Mouse (Mus musculus) limb, embryonic 11.5 days (tissue): ENCODE measurements at regions not wholly inside any gene's neighbourhood (a gene's known extent, or its start where the extent isn't known, plus 50 kb on each side); places are given as distances from the start of the nearest gene placed in this dataset.

Experiments
- ATAC-seq: fragments of 200-750 bp; cut with Nextera tagmentation; 2 replicates; pipeline ENCODE4 v1.8.0; 2017; ENCODE audit warnings: low read depth; ENCODE audit not compliant: insufficient number of reproducible peaks, low FRiP score, low TSS enrichment
- DNase-seq: peaks from one replicate; pipeline ENCODE4 v3.0.0-alpha.2; 2015; ENCODE audit warnings: low spot score
- H3K27ac ChIP-seq: fragments of 300-500 bp; sonication (generic); replicated peaks from 2 replicates; pipeline ENCODE4 v1.5.1; 2014; ENCODE audit warnings: low read depth, mild to moderate bottlenecking, low read length
- H3K27me3 ChIP-seq: fragments of 300-500 bp; sonication (generic); 2 replicates; pipeline ENCODE4 v1.6.1; 2014; ENCODE audit warnings: mild to moderate bottlenecking, low read length, mixed read lengths; ENCODE audit not compliant: control insufficient read depth, insufficient read depth
- H3K36me3 ChIP-seq: fragments of 300-500 bp; sonication (generic); 2 replicates; pipeline ENCODE4 v1.6.1; 2014; ENCODE audit warnings: mild to moderate bottlenecking, low read length, moderate library complexity, mixed read lengths; ENCODE audit not compliant: control insufficient read depth, insufficient read depth
- H3K4me1 ChIP-seq: fragments of 300-500 bp; sonication (generic); 2 replicates; pipeline ENCODE4 v1.6.1; 2014; ENCODE audit warnings: low read length, mixed read lengths; ENCODE audit not compliant: control insufficient read depth, insufficient read depth
- H3K4me2 ChIP-seq: fragments of 300-500 bp; sonication (generic); 2 replicates; pipeline ENCODE4 v1.6.1; 2014; ENCODE audit warnings: low read depth, mild to moderate bottlenecking, moderate library complexity; ENCODE audit not compliant: severe bottlenecking
- H3K4me3 ChIP-seq: fragments of 300-500 bp; sonication (generic); 2 replicates; pipeline ENCODE4 v1.5.1; 2014; ENCODE audit warnings: low read depth, low read length
- H3K9ac ChIP-seq: fragments of 300-500 bp; sonication (generic); 2 replicates; pipeline ENCODE4 v1.6.1; 2014; ENCODE audit warnings: mild to moderate bottlenecking, low read length
- H3K9me3 ChIP-seq: fragments of 300-500 bp; sonication (generic); 2 replicates; pipeline ENCODE4 v1.6.1; 2016; ENCODE audit warnings: low read length; ENCODE audit not compliant: control insufficient read depth
- WGBS: fragments of 180-500 bp; shearing (Covaris S2); extraction: QIAGEN DNeasy Blood & Tissue Kit; methylation state at CpG from one replicate; pipeline ENCODE4 v1.1.7; 2014; 5-methylcytosine and 5-hydroxymethylcytosine counted together

GRCm38 (mm10) chr8:50293501-50293900, 1449.8 kb upstream of the Tenm3 start:
- Histone ChIP-seq H3K9ac (no peak overlapping the region), H3K36me3 (no peaks in the 10 kb centered on the region), H3K9me3 (no peaks in the 10 kb centered on the region), H3K27me3 (no peaks in the 10 kb centered on the region), H3K4me2 (no peak overlapping the region), H3K4me3 (no peak overlapping the region), H3K4me1 (no peaks in the 10 kb centered on the region), H3K27ac (no peak overlapping the region)
- no peak for ATAC-seq
- WGBS = 7% methylated on average over 4 of the region's 4 CpGs
- DNase-seq = peak; percentile 67

- no peaks in the 10 kb centered on the region for H3K4me1 ChIP-seq
- no peak overlapping the region for H3K9ac ChIP-seq
- no peaks in the 10 kb centered on the region for H3K36me3 ChIP-seq
- no peak overlapping the region for H3K4me3 ChIP-seq
- no peak overlapping the region for H3K4me2 ChIP-seq
- peak; percentile 77 for DNase-seq
- H3K27ac ChIP-seq = no peak overlapping the region
- no peaks in the 10 kb centered on the region for H3K27me3 ChIP-seq
- H3K9me3 ChIP-seq = no peaks in the 10 kb centered on the region
- no peak for ATAC-seq
- 44% methylated on average over 7 of the region's 7 CpGs for WGBS
Observed at GRCm38 (mm10) chr8:50292158-50292557, 1448.4 kb upstream of the Tenm3 start.

- H3K27ac ChIP-seq = no peak overlapping the region
- H3K4me1 ChIP-seq = no peaks in the 10 kb centered on the region
- H3K36me3 ChIP-seq = no peaks in the 10 kb centered on the region
- H3K9me3 ChIP-seq = no peaks in the 10 kb centered on the region
- WGBS = 69% methylated on average over 1 of the region's 1 CpGs
- ATAC-seq = no peak
- H3K9ac ChIP-seq = no peak overlapping the region
- H3K4me2 ChIP-seq = no peak overlapping the region
- no peak for DNase-seq
- no peaks in the 10 kb centered on the region for H3K27me3 ChIP-seq
- H3K4me3 ChIP-seq = no peak overlapping the region
Observed at GRCm38 (mm10) chr8:50276346-50276745, 1432.6 kb upstream of the Tenm3 start.

- Histone ChIP-seq H3K9ac (no peak overlapping the region), H3K27ac (no peak overlapping the region), H3K4me1 (no peaks in the 10 kb centered on the region), H3K9me3 (no peaks in the 10 kb centered on the region), H3K4me2 (no peak overlapping the region), H3K4me3 (no peak overlapping the region), H3K27me3 (no peaks in the 10 kb centered on the region), H3K36me3 (no peaks in the 10 kb centered on the region)
- WGBS = 36% methylated on average over 4 of the region's 4 CpGs
- no peak for DNase-seq
- ATAC-seq = peak; percentile 72; the same call in 1 of the 2 replicates
Observed at GRCm38 (mm10) chr8:50264757-50265156, 1421.0 kb upstream of the Tenm3 start.
